Mouse (Mus musculus): ENCODE data around the gene Plxdc2. TPM values are rescaled to one million over a fixed set of nuclear protein-coding genes. Genes with fewer than 3 reads are reported as not detected.

Gene Plxdc2
- total RNA-seq, 2 experiments from 2014 or later = 9.9 to 12.6 TPM

DNA sequence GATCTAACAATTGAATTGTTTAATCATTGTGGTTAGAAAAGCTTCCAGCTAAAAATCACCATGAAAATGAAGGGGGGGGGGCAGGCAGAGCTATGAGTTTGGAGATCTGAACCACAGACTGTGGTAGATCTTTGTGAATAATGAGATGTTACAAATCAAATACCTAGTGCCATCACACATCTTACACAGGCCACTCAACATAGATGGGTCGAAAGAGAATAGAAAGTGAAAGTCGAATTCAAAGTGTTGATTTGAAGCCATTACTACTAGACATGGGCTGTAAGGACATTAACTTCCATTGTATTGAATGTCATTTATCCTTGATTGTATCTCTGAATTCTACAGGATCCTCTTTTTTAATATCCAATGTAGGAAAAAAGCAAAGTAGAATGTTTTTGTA, 212.2 kb downstream of the Plxdc2 start:
- no peak for DNase-seq (ENCODE audit: low spot score)

DNA sequence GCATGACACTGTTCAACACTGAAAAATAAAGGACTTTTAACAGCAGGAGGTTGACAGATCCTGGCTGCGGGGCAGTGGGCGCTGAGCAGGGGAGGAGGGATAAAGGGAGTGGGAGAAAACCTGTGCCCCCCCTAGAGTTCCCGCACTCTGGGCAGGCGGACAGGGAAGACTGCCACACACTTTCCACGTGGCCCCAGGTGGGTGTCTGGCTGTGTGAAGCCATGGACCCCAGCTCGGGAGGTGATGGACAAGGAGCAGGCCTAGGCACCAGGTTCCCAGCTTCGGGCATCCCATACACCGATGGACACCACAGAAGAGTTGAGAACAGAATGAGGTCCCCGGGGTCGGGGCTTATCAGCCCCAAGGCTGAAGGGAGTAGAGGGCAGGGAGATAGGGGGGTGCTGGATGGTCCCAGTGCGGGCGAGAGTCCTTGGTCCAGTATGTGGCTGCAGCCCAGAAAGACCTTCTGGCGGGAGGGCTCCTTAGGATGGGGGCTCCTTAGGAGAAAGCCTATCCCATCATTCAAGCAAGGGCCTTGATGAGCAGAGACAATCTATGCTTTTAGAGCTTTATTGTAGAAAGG, 215.2 kb downstream of the Plxdc2 start:
- DNase-seq (ENCODE audit: low spot score) = no peak

DNA sequence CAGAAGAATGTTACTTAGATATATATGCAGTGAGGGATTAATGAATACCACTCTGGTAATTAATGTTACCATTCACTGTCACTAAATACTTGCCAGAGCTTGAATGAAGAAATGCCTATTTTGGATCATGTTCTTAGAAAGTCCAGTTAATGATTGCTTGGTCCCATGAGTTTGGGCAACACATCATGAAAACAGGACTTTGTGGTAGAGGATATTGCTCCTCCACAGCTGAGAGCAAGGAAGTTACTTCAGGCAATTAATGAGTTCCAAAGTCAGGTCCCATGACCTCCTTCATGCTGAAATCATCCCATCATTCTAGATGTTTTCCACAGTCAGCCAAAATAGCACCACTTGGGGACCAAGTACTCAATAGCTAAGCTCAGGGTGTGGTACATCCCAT, 220.5 kb downstream of the Plxdc2 start:
- no peak for DNase-seq (ENCODE audit: low spot score)

DNA sequence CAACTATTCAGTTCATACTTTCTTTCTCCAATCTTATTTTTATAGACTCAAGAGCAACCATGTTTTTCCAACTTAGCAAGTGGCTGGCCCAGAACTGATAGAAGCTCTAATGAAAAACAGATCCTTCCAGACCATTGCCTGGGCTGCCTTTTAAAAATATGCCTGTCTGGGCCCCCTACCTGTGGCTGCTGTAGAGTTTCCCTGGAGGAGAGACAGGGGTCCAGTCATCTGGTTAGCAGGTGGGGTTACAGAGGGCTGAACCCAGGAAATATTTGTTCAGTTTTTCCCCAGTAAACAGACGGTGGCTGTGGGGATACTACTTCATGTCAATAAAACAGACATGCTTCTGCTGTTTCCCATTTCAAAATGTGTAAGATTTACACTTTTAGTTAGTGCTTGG, 222.0 kb downstream of the Plxdc2 start:
- no peak for DNase-seq (ENCODE audit: low spot score)

DNA sequence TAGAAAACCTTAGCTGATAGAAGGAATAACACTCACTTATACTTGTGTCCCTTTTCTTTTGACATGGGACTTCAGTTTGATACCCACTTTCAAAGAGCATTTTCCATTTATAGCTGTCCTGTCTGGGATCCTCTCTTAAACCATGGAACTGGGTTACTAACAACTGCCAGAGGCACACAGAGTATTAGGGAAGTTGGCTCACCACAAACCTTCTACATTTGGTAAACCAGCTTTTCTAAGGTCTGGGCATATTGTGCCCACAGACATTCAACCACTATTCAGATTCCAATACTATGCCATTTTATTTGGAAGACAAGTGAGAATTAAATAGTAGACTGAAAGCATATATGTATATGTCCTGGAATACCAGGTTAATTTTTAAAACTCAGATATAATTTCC, 232.4 kb downstream of the Plxdc2 start:
- DNase-seq (ENCODE audit: low spot score) = no peak

DNA sequence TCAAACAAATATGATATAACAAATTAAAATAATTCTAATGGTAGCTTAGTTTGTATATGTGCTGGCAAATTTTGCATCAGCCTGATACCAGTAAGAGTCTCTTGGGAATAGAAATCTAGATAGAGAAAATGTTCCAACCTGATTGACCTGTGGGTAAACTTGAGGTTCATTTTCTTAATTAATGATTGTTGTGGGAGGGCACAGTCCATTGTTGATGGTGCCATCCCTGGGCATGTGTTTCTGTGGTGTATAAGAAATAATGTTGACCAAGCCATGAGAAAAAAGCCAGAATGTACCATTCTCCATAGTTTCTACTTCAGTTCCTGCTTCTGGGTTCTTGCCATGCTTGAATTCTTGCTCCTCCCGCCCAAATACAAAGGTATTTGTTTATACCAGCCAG, 239.3 kb downstream of the Plxdc2 start:
- no peak for DNase-seq (ENCODE audit: low spot score)

DNA sequence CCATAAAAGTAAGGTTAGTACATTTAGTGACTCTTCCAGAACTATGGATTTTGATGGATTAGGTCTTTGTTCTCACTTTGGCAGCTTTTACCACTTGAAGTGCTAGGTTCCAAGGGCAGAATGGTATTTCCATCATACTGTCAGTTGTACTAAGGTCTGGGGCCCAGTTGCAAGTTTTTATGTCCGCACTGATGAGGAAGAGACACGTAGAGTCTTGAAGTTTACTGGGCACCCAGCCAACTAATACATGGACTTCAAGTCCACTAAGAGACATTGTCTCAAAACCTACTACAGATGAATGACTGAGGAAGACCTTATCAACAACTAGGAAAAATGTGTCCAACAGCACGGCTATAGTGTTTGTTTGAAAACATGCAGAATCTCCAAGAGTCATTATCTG, 242.1 kb downstream of the Plxdc2 start:
- no peak for DNase-seq (ENCODE audit: low spot score)

DNA sequence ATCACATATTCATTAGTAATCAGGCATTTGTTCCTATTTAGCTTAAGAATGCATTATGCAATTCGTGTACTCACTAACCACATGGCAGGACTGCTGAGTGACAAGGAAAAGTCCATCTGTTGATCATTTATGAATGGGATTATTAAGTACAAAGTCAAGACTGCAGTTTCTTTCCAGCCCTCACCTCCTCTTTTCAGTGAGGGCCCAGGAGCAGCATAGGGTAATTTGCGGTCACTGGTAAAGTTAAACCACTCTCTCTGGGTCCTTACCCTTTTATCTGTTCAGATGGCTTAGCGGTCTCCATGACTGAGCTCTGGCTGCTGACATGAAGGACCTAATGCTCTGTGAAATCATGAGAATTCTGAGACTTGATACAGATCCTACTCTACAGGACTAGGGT, 248.2 kb downstream of the Plxdc2 start:
- DNase-seq (ENCODE audit: low spot score) = no peak

DNA sequence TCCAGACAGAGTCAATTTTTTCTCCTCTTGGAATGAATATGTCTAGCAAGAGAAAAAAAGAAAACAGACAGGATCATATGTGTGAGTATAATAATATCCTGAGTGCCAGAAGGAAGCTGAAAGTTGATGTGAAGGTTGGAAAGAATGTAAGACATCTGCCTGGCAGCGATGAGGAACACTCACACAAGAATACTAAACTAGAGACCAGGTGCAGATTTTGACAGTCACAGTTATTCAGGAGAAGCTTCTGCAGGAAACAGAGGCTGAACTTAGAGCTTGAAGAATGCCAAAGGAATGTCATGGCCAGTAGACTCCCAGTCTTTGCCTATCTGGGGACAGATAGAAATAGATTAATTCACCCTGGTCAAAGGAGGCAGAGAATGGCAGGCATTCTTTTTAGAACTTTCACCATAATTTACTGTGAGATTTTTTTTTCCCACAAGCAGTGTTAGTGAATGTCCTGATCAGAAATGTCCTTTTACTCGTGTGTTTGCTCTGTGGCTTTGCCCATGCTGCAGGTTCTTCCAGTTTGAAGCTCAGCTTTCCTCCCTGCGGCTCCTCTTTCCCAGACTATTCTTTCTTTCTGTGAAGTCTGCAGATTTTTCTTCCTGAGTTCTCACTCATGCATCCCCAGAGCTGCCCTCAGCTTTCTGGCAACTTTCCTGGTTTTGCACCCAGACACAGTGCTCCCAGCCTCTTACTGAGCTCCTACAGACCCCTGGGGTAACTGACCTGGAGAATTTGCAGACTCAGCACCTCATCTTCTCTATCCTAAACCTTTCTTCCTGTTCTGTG, 251.9 kb downstream of the Plxdc2 start:
- DNase-seq (ENCODE audit: low spot score) = no peak

DNA sequence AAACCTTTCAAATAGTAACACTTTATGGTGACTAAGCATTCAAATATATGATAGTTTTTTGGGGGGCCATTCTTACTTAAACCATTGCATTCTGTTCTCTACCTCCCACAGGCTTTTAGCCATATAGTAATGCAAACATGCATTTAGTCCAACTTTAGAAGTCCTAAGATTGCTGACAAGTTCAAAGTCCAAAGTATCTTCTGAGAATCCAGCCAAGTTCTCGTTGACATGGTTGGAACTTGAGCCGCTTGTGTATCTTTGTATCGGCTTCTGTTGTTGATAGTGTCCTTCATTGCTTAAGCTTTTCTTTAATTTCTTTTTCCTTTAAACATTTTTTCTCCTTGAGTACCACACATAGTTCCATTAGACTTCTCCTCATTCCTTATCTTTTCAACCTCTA, 286.0 kb downstream of the Plxdc2 start:
- DNase-seq (ENCODE audit: low spot score) = no peak

DNA sequence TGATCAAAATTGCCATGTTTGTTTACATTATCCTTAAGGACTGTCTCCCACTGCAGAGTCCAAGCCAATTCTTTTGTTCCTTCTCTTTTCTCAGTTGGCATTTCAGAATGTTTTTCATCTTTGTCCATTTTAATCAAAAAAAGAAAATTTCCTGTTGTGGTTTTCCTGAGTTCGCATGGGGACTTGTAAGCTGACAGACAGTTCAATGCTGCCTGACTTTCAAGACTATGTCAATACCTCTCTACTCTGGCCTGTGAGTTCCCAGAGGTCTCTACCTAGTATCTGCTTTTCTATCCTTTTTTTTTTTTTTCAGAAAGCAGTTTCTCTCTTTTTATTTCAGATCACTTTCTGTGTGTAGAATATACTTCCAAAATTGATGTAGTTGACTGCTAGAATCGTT, 295.6 kb downstream of the Plxdc2 start:
- no peak for DNase-seq (ENCODE audit: low spot score)

DNA sequence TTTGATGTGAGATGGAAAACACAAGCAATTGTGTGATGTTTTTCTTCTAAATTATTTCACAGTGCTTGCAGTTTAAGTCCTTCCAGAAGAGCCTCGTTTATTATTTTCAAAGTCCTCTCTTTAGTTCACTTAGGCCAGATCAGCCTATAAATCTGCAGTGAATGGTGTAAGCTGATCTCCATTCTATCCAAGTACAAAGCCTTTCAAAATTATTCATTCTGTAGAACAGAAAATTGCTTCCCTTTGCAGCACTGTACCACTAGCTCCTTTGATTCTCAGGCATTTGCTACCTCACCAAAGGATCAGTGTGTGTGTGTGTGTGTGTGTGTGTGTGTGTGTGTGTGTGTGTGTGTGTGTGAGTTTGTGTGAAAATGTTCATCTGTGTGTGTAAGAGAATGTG, 308.4 kb downstream of the Plxdc2 start:
- DNase-seq (ENCODE audit: low spot score) = no peak

DNA sequence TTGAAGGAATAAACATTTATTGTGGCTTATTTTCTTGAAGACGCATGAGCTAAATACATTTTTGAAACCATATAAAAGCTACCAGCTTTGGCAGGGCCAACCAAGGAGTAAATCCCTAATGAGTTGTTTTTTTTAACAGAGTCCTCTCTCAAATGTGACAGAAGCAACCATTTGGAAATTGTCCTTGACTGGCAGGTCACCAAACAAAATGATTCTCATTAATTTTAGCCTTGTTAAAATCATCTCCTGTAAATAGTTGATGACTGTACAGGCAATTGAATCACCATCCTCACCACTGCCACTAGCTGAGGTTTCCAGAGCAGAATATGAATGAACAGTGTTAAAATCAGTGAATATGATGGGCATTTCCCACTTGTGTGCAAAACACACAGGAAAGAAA, 312.3 kb downstream of the Plxdc2 start:
- DNase-seq (ENCODE audit: low spot score) = peak; percentile 6

DNA sequence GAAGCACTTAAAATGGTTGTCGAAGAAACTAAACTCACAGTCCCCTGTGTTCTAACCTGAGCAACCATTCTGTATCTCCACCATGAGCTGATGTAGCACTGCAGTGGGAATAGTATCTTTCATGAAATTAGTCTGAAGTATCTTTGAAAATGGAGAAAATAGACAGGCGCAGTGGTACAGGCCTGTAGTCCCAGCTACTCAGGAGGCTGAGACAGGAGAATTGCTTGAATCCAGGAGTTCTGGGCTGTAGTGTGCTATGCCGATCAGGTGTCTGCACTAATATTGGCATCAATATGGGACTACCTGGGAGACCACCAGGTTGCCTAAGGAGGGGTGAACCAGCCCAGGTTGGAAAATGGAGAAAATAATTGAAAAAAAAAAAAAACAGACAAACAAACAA, 326.8 kb downstream of the Plxdc2 start:
- DNase-seq (ENCODE audit: low spot score) = no peak

DNA sequence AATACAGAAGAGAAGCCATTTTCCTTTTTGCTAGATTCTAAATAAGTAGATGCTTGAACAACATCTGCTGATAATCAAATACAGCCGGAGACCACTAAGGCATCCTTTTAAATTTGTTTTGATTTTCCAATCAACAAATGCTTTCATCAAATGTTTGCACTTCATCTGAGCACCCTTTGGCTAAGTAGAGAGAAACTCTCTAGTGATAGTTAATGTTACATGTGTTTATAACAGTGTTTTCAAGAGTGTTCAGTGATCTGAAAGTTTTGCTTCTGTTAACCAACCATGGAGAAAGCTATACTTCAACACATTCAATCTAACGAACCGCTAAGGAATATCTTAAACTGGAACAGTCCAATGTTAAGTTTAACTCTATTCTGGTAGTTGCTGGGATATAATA, 327.6 kb downstream of the Plxdc2 start:
- DNase-seq (ENCODE audit: low spot score) = no peak

DNA sequence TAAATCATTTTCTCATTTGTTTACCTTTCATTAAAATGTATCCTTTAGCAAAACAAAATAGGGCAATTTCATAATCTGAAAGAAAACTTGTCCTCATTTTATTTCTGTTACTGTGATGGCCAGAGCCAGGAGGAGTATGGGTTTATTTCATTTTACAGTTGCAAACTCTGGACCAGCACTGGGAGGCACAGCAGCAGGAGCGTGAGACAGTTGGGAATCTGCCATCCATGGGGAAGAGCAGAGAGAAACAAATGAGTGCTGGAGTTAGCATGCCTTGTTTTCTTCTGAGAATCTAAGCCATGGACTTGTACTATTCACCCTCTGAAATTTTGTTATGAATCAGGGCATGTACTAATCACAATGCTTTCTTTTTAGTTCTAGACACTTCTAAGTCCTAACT, 328.4 kb downstream of the Plxdc2 start:
- DNase-seq (ENCODE audit: low spot score) = no peak

DNA sequence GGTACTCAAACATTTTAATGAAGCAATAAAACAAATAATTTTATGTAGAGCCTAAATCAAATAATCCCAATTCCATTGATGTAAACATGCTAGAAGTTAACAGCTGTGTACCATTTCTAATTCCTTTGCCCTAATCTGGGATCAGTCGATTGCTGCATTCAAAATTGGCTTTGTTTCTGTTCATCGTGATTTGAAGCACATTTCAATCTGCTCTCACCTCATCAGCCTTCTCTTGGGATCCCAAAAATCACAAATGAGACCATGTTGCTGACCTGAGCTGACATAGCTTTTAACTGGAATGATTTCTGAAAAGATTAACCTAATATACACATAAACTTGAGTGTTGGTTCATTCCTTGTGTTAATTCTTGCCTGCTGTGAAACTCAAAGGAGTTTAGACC, 340.3 kb downstream of the Plxdc2 start:
- no peak for DNase-seq (ENCODE audit: low spot score)

DNA sequence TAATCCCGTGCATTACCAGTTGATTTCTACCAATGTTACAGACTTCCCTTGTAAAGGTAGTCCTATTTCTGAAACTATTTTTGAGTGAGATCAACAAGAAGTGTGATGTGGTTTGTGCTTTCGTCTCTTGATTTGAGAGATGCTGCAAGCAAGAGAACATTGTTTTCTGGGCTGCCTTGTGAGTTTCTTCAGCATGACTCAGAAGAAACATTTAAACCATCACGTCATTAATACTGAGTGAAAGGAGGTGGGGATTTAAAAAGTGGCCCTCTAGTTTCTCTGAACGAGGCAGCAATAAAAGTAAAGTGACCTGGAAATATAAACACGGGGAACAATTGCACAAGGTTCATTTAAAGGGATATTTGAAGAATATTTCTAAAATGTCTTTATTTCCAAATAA, 341.1 kb downstream of the Plxdc2 start:
- no peak for DNase-seq (ENCODE audit: low spot score)

DNA sequence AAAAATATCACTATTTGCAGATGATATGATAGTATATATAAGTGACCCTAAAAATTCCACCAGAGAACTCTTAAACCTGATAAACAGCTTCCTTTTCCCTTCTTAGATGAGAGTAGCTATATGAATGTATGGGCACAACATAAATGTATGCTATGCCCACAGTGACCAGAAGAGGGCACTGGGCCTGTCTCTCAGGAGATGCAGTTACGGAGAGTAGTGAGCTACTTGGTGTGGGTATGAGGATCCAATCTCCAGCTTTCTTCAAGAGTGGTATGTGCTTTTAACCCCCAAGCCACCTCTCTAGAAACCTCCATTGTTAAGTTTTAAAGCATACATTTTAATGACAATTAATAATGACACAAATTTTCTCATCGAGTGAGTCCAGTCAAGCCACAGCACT, 350.1 kb downstream of the Plxdc2 start:
- DNase-seq (ENCODE audit: low spot score) = no peak

DNA sequence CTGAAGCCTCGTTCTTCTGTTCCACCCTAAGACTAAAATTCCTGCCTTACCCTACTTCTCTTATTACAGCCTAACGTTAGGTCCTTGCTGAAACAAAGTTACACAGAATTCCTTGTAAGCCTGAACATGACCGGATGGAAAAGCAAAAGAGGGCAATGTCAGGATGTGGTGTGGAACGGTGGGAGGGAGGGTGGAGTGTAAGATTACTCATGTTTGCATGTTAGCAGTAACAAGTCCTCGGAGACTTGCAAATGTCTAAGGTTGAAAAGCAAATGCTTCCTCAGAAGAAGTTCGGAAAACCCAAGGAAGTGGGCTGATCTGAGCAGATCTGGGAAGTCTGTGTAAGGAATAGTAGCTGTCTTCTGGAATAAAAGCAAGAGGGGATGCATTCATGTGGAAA, 353.8 kb downstream of the Plxdc2 start:
- DNase-seq (ENCODE audit: low spot score) = no peak

DNA sequence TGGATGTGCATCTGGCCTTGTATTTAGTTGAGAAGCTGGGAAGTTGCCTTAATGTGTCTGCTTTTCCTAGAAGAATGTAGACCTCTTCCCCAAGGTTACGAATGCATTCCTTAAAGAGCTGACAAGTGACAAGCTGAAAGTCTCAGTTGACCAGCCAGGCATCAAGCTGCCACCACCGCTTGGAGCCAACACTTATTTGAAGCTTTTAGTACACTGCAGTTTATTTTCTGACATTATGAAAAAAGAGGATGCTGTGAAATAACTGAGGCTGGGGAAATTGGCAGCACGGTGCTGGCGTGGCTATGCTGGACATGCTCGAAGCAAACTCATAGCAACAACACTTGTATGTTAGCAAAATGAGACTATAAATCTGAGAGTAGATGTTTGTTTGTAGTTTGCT, 374.9 kb downstream of the Plxdc2 start:
- DNase-seq (ENCODE audit: low spot score) = no peak

DNA sequence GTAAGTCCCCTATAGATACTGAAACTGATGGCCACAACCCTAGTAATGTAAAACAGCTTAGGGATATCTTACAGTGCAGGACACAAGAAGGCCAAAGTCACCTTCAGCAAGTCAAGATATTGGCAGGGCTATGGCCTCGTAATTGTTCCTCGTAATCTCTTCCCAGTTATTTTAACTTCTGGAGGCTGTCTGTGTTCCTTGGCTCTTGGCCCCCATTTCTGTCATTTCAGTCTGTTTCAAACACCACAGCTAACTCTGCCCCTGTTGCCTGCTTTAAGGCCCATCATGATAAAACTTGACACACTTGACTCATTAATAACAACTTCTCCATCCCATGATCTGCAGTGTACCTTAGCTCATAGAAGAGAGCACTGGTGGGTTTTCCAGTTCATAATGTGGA, 378.3 kb downstream of the Plxdc2 start:
- no peak for DNase-seq (ENCODE audit: low spot score)

DNA sequence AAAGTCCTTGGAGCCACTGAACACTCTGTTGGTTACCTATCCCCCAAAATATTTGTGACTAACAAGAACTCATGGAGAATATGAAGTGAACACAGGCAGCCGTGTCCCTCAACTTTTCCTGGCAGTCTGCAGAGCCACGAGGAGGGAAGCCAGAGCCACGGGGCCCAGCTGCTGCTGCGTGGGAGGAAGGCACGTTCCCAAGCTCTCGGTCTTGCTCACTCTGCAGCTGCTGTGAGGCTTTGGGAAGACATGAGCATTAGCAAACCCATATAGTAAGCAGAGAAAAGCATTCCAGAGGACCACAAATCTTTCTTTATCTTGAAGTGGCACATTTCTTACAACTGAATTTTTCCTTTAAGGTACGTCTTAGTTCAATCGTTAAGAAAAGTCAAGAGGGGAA, 382.1 kb downstream of the Plxdc2 start:
- peak; percentile 81 for DNase-seq (ENCODE audit: low spot score)

DNA sequence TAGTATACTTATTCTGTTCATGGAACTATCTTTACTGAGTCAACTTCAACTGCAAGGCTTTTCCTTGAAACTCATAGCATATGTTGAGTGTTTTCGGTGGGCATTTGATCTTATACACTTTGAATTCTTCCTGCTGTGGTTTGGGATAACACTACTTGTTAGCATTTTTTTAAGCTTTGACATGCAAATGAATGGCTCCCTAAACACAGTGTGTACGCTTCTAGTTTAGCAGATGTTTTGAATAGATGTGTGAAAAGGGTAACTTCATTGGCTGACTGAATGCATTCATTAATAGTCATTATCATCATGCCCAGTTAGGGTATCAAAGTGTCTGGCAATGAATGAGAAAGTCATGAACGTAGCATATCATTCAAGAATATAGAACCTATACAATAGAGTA, 385.7 kb downstream of the Plxdc2 start:
- DNase-seq (ENCODE audit: low spot score) = no peak

Measured in gastrocnemius, adult 18-20 months (tissue).